Mouse (Mus musculus) megakaryocyte, adult 5-6 weeks (primary cell): Measurements from ENCODE around the gene Foxp4. TPM values are rescaled to one million over a fixed set of nuclear protein-coding genes. Genes with fewer than 3 reads are reported as not detected.
"Not testable (repeated sequence)": the region's sequence is repeated elsewhere in the genome, so short reads cannot be mapped to it uniquely, and the experiment has no call there.

Experiments used
- ATAC-seq: 2 replicates; pipeline ENCODE4 v1.8.0; 2016; ENCODE audit warnings: mild to moderate bottlenecking, inconsistent platforms; ENCODE audit not compliant: poor library complexity, severe bottlenecking
- total RNA-seq, 2 experiments: library from RNA; stranded (forward) in 1 of 2; stranded (reverse) in 1 of 2; fragments of 153-499, 151-499 nt in 1 of 2; fragments of 221-1000, 200-1000 nt in 1 of 2; gene quantifications; 2 replicates each; pipeline versions ENCODE4 v1.2.3 to v1.2.4; 2015 to 2017

Gene Foxp4
- total RNA-seq, 2 experiments from 2014 or later = 1.1 to 8.8 TPM

DNA sequence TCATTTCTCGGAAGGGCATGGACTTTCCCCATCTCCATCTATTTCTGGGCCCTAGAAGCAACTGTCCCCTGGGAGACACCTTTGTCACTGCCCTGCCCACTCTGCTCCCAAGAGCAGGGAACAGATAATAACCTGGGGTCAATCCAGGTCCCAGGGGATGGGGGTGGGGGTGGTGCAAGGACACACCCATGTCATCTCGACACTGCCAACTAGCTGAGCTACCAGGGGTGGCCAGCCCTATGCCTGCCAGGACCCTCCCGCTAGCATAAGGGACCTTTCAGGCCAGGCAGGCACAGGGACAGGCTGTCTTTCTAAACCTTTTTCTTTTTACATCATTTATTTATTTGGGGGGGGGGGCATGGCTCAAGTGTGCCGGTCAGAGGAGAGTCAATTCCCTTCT lies 61.4 kb downstream of the Foxp4 start:
- no peak for ATAC-seq

DNA sequence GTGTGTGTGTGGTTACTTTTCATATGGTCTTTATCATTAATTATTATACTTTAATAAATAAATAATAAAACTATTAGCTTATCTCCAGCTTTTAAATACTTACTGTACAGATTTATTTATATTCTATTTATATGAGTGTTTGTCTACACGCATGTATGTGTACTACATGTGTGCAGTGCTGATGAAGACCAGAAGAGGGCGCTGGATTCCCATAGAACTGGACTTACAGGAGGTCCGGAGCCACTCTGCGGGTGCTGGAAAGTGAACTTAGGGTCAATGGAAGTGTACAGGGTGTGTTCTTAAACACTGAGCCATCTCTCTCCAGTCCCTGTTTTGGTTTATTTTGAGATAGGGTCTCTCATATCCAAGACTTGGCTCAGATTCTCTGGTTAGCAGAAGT lies 68.9 kb downstream of the Foxp4 start:
- no peak for ATAC-seq

DNA sequence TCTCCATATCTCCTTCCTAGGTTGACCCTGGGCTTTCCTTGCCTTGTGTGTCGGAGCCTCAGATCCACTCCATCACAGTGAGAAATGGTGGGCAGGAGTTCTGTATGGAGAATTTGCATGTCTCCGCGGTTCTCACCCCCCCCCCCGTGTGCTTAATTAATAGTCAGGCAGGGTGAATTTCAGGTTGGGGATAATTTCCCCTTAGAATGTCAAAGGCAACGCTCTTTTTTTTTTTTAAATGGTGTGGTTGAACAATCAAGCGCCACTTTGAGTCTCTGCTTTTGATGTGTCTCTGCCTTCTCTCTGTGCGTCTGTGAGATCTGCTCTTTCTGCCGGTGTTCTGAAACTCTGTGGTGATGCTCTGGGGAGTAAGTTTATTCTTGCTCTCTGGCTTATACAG lies 69.5 kb downstream of the Foxp4 start:
- ATAC-seq = no peak

DNA sequence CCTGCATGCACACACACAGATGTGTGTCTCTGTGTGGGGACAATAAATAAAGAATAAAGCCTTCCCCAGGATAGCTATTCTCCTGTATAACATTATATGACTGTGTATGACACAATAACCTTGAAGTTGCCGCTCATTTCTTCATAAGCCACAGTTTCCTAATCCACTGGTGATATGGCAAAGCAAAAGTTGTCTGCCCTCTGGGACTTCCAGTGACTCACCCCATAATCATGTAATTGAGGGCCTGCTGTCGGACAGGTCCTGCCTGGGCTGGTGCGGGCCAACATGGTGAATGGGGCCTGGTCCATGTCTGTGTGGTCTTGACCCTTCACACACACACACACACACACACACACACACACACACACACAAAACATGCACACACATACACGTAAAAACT lies 70.7 kb downstream of the Foxp4 start:
- peak; percentile 85 for ATAC-seq

DNA sequence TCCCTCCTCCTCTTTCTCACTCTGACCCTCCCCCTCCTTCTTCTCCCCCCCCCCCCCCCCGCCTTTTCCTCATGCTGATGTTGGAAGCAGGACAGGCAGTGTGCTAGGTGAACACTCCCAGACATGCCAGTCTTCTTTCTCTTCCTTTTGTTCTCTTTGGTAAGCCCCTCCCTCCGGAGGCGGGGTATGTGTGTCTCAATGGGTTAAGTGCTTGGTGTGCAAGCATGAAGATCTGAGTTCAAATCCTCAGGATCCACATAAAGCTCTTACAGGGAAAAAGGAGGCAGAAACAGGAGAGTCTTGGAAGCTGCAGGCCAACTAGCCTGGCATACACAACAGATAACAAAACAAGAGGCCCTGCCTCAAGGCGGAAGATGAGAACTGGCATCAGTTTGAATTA lies 71.1 kb downstream of the Foxp4 start:
- ATAC-seq = no peak

DNA sequence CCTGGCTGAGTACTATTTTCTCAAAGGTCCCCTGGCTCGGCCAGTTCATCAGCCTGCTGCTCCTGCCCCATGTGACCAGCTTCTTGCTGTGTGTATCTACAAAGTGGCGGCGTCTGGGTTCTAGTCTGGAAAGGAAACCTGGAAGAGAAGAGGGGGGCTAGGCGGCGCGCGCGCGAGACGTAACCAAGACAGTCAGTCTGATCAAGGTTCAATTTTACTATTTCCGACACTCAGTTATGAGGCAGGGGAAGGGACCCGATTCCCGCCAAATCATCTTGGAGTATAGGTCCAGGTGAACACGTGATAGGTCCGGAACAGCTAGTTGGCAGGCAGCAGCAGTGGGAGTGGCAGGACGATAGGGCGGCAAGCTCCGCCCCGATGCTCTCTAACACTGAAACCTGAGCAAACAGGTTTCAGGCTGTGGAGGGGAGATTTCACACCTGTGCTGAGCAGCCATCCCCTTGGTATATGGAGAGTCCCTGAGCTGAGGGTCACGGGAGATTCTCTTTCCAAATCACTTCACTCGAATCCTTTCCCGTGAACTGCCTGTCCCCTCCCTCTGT lies 72.6 kb downstream of the Foxp4 start:
- not testable (repeated sequence) for ATAC-seq

DNA sequence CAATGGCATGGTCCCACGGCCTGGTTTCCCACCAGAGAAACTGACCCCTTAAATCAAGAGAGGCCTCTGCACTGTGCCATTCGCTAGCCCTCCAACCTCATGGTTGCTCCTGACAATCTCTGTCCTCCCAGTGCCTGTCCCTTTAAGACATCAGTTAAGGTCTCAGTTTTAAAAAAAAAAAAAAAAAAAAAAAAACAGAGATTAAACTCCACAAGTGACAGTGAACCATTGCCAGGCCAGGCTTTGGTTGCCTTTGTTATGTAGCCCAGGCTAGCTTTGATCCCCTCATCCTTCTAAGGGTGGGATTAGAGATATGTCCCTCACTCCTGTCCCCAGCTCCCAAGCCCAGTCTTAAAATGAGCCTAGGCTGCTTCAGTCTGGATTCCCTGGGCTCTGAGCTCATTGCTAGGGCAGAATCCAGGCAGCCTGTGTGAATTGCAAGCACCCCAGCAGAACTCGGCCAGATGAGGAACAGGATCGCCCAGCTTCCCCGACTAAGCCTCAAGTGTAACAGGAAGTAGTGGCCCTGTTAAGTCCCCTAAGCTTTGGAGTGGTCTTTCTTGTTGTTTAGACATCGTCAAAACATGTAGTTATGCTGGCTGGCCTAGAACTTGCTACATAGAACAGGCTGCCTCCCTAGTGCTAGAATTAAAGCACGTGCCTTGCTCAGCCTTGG lies 73.7 kb downstream of the Foxp4 start:
- ATAC-seq = peak; percentile 61

DNA sequence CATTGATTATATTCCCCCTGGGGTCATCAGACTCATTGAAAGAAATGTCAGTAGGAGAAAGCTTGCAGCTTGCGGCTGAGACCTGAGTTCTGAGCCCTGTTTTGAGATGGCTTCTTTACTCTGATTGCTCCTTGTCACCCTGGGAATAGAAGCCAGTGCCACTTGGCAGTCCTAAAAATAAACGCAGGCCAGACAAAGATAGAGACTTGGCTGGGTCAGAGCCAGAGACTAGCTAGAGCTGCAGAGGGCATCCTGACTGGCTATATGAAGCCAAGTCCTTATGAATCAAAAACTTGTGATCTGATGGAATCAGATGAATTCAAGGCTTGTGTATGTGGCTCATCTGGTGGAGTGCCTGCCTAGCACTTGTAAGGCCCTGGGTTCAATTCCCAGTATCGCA lies 74.4 kb downstream of the Foxp4 start:
- no peak for ATAC-seq

DNA sequence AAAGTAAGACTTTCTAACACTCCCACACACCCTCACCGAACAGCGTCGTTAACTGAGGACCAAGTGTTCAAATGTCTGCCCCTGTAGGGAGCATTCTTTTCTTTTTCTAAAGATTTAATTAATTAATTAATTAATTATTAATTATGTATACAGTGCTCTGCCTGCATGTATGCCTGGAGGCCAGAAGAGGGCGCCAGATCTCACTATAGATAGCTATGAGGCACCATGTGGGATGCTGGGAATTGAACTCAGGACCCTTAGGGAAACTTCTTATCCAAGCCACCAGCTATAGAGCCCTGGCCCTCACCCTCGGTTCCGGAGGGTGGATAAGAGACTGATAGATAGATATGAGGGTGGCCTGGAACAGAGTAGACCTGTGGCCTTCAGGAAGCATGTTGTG lies 76.5 kb downstream of the Foxp4 start:
- no peak for ATAC-seq

DNA sequence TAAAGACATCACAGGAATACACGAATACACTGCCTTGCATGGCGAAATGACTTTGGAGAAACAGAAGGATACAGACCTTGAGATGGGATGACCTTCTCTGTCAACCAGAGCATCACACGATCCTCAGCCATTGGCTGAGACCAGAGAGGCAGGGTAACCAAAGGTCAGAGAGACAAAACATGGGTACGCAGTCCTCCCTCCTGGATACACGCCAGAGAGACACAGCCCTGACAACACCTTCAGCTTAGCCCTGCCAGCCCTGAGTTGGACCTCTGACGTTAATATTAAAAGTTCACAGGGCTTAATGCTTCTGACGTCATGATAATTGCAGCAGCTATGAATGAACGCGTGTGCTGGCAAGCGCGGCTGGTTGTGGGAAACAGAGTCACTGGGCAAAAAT lies 78.8 kb downstream of the Foxp4 start:
- ATAC-seq = no peak

DNA sequence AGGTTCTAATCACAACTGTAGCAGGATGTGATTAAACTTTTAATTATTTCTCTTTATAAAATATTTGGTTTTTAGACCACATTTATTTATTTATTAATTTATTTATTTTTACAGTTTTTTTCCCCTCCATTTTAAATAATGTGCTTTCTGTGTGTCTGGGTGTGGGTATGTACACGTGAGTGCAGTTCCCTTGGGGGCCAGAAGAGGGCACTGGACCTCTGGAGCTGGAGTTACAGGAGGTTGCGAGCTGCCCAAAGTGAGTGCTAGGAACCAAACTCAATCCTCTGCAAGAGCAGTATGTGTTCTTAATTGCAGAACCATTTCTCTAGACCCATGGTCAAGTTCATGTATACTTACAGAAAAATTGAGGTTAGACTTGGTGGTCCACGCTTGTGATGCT lies 81.0 kb downstream of the Foxp4 start:
- no peak for ATAC-seq

DNA sequence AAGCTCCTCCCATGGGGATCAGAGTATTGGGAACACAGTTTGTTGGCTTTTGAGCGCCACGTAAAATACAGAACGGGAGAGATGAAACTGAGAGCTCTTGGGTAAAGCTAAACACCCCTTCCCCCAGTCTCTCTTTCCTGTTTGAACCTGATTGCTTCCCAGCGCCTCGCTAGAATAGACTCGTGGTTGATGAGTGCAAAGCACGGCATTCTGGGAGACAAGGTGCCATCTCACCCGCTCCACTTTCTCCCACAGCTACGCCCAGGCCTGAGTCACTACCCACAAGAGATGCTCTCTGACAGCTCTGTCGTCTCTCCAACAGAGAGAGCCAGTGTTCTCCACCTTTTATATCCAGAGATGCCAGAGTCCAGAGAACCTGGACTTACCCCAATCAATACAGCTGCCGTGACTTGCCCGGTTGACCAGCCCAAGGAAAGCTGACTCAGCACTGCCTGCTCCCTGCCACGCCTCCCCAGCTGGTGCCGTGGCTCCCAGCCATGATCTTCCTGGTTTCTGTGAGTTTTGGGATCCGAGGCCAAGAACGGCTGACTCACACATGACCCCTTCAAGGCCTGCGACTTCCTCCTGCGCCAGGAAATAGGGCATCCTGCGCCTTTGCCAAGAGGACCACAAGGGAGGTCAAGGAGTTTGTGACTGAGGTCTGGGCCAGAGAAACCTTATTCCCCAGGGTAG lies 82.4 kb downstream of the Foxp4 start:
- ATAC-seq = peak; percentile 54

DNA sequence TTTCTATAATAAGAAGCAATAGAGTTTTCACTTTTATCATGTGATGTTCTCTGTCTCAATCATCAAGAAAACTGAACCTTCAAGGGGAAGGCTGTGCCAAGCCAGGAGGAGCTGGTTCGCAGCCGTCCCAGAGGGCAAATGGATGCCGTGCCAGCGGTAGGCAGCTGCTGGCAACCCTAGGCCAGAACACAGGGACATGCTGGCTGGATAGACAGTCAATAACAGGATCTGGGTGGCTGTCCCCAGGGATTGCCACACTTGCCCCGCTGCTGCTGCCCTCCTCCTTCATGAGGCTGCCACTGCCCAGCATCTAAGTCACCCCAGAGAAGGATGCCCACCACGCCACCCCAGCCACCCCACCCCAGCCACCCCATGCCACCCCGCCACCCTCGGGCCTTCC lies 82.9 kb downstream of the Foxp4 start:
- no peak for ATAC-seq

DNA sequence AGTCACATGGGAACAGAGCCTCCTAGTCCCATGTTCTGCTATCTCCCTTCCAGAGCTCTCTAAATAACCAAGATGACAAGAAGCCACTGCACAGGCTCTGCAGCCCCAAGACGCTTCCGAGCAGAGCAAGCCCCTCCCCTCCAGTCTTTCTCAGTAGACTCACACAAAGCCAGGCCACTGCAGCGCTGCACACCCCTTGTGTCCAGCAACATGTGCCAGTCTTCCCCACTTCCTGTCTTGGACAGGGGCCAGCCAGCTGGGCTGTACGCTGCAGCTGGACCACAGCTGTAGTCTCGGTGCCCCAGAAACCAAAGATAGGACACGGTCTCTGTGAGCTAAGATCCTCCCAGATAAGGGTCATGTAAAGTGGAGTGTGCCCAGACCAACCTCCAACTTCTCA lies 86.6 kb downstream of the Foxp4 start:
- ATAC-seq = no peak

DNA sequence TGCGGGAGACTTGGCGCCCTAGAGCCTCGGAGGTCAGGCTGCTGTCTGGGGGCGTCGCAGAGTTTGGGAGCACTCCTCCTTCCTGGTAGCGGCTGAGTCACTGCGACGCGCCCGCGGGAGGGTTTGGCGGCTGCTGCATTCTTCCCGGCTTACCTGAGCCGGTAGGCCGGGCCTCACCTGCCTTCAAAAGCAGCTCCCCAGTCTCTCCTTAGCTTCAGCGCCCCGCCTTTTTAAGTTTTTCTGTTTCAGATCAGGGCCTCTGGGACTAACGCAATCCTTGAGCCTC lies 90.0 kb downstream of the Foxp4 start, which contains the start of gene Mdfi:
Gene Mdfi, minus strand, starts transcription at position 210 of the 286 bp plus-strand sequence.
- ATAC-seq = peak; percentile 28; the same call in 1 of the 2 replicates

DNA sequence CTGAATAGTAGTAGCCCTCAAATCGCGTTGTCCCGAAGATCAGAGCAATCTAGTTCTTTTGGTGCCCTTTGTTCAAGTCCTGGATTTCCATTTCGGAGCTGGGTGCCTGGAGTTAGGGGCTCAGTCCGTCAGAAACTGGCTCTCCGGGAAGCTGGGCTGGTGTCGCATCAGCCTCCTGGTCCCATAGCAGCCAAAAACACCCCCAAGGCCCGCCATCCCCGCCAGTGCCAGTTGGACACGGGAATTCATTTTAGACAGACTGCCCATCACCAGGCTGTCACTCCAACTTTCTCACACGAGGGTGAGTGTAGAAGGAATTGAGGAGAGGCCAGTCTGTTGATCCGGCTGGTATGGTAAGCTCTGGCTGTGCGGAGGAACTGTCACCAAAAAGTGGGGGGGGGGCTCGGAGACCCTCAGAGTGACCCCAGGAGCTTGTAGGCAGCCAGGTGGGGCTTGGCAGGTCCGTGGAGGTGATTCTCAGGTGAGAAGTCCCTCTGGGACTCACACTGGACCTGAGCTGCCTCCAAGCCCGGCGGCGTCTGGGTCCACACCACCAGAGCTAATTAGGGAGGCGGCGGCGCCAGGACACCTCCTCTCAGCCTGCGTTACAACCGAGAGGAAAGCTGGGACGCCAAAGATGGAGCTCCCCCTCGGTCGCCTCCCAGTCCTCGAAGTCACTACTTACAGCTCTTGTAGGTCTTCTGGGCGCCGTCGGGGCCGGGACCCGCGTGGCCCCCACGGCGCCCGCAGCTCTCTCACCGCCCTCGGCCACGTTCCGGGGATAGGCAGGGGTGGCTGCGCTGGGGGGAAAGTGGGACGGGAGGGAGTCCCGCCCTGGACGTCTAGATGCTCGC lies 90.6 kb downstream of the Foxp4 start:
- no peak for ATAC-seq

DNA sequence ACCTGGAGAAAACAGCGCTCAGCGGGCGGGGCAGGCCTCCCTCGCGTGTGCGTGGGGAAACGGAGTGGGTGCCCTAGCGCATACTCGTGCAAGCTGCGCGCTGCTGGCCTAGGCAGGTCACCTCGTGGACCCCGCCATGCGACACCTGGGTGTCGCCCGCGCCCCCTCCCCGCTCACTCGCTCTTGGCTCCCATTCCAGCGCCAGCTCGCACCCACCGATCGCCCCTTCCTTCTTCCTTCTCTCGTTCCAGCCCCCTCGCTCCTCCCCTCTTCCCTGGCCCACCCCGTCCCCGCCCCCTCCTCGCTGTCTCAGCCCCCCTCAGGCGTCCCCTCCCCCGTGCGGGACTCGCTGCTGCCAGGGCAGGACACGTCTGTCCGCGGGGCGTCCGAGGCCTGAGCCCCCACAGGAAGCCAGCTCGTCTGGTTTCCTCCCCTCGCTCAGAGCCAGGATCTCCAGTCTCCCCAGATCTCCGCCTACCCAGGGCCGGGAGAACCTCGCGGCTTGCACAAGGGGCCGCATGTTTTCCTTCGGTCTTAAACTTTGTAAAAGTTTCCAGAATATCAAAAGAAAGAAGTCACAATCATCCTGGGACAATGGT lies 91.3 kb downstream of the Foxp4 start:
- peak; percentile 33 for ATAC-seq

DNA sequence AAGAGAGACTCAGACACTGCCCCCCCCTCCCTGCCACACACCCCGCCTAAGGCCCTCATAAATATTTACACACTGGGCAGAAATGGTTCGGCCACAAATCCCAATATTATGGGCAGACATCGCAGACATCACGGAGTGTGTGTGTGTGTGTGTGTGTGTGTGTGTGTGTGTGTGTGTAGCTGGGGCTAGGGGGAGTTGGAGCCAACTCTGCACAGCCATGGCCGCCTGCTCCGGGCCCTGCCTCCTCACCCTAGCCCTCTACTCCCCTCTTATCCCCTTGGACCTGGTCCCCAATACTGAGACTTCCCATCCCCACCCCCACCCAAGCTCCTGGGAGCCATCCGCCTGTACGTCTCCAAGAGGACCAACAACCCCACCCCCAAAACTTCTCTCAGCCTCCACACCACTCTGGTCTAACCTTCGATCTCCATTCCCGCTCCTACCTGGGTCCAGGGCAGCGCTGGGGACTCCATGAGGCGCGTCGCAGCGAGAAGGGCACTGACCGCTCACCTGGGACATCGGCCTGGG lies 91.9 kb downstream of the Foxp4 start:
- no peak for ATAC-seq

DNA sequence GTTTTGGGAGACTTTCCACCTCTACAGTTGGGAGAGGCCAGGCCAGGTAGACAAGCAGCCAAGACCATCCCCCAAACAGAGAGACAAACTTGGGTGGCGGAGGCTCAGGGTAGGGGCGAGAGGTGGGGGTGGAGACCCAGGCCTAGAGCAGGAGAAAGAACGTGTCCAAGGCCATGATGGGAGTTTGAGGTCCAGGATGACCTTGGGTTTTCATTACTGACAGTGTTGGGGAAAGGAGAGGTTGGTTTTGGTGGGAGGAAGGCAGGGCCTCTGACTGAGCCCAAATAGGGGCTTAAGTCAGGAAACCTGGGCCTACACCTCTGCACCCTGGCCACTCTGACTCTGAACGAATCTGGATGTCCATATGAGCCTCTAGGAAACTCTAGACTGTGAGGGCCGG lies 92.7 kb downstream of the Foxp4 start:
- ATAC-seq = no peak

DNA sequence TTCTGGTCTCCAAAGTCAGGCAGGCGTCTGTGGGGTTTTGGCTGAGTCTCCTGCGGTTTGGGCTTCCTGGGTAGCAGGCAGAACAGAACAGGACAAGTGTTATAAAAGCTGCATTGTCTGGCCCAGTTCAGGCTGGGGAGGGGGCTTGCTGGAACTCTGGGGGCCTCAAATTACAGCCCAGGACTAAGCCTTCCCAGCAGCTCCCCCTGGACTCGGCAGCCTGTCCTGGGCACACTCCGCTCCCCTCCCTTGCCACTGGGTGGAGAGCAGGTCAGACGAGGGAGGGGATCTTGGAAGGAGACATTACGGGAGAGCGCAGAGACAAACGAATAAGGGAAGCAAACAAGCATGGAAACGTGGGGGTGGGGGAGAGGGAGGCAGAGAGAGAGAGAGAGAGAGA lies 93.3 kb downstream of the Foxp4 start:
- ATAC-seq = no peak

DNA sequence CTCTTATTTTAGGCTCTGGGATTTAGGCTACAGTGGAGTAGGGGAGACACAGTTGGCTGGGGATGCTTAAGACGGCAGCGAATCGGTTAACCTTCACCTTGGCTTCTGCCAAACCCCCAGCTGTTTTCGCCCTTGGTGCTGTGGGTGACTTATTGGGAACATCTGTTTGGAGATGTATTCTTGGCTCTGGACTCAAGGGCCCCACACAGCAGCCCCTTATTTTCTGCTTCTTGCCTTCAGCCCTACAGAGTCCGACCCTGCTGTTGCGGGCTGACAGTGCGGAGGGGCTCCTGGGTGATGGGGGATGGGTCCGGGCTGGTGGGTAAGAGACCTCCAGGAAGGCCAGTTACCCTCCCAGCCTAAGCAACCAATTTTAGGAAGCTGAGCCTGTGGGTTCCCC lies 103.1 kb downstream of the Foxp4 start:
- no peak for ATAC-seq
